Mouse (Mus musculus) retina, postnatal 7 days (tissue): Measurements from ENCODE around the gene Nlrc5.
"Not testable (repeated sequence)": the region's sequence is repeated elsewhere in the genome, so short reads cannot be mapped to it uniquely, and the experiment has no call there.

Experiments
- DNase-seq: peaks from one replicate; pipeline ENCODE4 v3.0.0-alpha.2; 2012; ENCODE audit warnings: low read depth, low spot score

Nlrc5 gene

DNA sequence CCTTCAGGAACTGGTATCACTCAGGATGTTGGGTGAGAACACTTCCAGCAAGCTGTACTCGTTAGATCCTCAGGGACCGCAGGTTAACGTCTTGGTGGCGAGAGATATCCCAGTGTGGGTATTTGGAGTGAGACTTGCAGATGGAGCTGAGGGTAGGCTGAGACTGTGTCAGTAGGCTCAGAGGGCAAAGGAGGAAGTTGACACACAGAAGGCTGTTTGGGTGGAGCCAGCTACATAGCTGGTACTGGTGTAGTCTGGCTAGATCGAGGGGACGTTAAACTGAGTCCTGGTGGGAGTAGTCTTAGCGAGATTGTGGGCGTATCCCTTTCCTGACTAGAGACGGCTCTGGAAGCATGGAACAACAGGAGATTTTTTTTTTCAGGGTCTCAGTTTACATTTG lies 16.1 kb upstream of the Nlrc5 start:
- DNase-seq, result no peak

DNA sequence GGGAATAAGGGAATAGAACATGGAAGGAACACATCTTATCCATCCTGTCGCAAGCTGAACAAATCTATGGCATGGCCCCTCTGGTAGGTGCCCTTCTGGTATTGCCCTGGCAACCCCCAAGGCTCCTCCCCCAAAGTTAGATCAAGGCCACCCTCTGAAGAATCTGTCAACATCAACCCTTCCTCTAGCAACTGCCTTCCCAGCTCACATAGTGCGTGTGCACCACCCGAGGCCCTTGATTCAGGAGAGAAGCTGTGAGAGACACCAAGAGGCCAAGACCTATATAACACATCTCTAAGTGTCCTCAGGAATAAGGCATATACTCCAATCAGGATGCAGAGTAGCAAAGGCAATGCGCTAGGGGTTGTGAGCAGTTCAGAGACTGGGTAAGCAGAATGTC lies 11.9 kb upstream of the Nlrc5 start:
- no peak for DNase-seq

DNA sequence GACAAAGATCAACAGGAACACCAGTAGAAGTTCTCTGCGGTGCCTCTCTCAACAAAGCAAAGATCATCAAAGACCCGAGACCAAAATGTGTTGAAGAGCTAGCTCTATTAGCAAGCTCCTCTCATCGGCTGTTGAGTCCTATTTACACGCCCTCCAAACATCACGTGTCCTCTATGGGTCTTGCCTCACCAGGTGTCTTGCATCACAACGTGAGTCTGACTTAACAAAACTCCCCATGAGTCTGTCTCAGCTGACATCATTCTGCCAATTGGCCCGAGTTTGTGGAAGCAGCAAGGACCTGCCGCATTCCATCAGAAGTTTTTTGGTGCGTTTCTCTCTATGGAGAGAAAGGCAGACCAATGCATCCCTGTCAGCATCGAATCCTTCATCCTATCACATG lies 6.2 kb upstream of the Nlrc5 start:
- DNase-seq, result no peak

DNA sequence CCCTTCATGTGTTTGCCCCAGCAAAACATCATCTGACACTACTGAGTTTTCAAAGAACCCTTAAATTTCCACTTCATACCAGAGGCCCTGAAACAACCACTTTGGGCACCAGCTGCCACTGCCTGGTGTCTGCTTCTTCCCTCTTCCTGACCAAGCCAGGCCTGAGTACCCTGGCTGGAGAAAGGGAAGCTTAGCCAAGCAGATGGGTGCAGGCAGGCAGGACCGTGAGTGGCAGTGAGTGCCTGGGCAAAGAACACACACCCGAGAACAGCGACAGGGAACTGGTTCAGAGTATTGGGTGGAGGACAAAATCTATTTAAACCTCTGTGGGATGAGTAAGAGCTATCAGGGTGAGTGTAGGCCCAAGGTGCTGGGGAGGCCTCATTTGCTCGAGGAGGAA lies 5.7 kb upstream of the Nlrc5 start:
- no peak for DNase-seq

DNA sequence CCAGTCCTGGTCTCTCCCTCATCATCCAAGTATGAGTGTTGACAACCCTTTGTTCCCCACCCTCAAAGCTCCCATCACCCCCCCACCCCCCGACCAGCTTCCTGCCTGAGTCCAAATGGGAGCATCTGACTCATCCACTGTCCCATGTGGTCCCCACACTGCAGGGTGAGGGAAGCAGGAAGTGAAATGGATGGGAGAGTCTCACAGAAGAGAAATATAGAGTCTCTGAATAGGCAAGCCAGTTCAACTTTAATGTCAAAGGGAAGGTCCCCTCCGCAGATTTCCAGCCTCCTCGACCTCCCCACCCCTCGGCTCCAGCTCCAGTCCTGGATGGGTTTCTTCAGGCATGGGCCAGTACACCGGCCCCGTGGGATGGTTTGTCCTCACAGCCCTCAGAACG lies 4.8 kb upstream of the Nlrc5 start:
- no peak for DNase-seq

DNA sequence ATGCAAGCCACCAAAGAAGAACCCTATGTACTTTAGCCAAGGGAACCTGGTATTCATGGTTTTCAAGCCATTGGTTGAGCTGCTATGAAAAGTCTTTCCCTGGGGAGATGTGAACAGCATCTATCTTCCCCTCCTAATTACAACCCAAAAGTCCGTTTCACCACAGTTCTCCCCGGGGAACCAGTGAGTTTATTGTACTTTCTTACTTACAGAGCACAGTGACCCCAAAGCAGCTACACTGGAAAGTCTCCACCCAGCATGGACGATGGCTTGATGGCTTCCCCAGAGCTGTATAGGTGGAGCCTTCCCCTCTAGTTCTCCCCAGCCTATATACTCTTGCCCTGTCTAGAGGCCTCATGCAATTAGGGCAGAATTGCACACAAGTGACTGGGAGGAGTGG lies 1.9 kb upstream of the Nlrc5 start:
- no peak for DNase-seq

DNA sequence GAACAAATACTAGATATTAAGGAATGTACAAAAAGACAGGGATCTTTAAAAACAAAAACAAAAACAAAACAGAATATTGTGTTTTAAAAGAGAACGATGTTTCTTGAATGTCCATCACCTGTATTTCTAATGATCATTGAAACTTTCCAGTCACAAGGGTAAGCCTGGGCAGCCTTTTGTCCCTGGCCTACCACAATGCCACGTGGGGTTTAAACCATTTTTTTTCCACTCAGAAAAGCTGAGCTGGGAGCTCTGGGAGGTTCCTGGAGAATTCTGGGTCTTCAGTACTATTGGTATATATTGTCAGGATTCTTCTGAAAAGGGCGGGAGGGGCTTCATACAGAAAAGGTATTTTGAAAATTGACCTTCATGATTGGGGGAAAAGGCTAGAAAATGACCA lies 802 bp downstream of the Nlrc5 start:
- no peak for DNase-seq

DNA sequence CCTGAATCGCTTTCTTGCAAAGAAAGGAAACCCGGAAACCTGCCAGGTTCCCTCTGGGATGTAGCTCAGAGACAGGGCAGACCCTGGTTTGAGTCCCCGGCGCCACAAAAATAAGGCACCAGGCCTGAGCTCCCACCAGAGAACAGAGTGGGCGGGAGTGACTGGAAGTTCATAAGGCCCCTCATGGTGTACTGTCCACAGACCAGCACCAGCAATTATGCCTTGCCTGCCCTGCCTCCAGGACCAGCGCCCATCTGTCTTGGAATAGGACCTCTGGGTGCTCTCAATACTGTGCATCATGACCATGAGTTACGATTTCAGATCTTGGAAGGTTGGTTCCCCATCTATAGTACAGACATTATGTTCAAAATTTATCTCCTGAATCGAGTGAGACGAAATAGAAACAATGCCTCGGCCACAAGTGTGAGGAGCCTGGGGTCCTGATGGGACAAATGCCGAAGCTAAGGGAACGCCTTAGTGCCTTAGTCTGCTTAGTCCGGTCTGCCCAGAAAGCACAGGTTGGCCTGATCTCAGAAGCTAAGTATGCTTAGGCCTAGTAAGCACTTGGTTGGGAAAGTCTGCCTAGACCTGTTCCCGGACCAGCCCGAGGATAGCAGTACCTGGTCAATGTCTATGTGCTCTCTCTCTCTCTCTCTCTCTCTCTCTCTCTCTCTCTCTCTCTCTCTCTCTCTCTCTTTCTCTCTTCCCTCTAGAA lies 1.4 kb downstream of the Nlrc5 start:
- no peak for DNase-seq

DNA sequence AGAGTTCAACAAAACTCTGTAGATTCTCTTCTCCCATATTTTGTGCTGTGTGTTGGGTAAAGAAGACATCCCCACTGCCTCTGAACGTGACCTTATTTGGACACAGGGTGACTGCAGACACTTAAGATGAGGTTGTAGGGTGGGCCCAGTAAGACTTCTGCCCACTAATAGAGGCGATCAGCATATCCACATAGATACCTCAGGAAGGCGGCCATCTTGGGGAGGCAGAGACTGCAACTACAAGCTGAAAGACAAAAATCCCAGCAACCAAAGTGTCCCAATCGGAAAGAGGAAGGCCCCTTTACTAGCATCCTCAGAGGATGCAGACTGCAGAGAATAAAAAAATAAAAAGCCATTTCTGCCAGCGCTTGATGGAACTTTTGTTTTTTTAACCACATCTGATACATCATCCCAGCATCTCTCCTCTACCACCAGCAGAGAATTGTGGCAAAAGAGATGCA lies 2.0 kb downstream of the Nlrc5 start:
- no peak for DNase-seq

DNA sequence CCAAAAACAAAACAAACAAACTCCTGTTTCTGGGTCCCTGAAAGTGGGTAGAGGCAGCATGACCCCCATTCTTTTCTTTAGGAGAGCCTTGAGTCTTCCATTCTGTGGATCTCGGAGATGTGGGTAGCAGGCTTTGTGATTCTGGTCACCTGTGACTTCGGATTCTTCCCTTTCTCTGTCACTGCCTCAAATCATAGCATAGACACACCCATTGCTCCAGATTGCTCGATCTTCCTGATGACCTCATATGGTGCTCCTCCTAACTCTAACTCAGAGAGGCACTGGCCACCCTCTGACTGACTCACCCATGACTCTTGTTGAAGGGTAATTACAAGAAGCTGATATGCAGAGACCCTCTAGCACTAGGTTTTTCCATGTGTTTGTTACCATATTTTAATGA lies 2.7 kb downstream of the Nlrc5 start:
- DNase-seq, result no peak

DNA sequence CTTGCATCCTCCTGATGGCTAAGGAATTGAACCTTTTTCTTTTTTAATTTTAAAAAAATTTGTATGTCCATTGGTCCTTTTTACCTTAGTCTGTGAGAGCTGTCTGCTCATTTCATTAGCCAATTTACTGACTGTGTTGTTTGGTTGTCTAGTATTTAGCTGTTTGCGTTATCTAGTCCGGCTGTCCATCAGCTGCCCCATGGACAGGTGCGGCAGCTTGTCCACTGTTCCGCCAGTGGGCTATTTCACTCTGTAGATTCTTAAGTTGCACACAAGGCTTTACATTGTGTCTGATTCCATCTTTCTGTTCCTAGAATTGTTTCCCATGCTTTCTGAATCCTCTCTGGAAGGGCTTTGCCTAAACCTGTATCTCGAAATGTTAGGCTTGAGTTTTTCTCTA lies 4.5 kb downstream of the Nlrc5 start:
- DNase-seq, result no peak

DNA sequence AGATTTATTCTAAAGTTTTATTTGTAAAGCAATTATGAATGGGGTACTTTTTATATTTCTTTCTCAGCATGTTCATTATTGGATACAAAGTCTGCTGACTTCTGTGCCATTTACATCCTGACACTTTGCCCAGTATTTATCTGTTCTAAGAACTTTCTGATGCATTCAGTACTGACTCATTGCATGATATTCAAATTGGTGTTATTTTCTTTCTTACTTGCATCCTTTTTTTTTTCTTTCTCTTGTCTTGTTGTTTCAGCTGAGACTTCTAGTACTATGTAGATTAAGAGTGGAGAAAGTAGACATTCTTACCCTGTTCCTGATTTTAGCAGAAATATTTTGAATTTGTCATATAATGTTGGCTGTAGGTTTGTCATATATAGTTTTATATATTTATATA lies 5.5 kb downstream of the Nlrc5 start:
- no peak for DNase-seq

DNA sequence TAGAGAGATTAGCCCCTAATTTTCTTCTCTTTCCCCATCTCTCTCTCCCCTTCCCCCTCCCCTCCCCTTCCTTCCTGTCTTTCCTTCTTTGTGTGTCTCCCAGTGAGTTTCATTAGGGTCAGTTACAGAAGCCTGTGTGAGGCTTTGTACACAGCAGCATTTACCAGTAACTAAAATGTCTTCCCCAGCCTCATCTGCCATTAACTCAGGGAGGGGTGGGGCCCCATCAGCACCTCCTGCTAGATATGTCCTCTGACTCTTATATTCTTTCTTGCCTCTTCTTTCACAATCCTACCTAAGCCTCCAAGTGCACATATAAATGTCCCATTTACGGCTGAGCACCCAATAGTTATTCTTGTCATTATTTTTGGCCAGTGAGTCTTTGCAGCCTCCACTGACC lies 6.2 kb downstream of the Nlrc5 start:
- DNase-seq, result no peak

DNA sequence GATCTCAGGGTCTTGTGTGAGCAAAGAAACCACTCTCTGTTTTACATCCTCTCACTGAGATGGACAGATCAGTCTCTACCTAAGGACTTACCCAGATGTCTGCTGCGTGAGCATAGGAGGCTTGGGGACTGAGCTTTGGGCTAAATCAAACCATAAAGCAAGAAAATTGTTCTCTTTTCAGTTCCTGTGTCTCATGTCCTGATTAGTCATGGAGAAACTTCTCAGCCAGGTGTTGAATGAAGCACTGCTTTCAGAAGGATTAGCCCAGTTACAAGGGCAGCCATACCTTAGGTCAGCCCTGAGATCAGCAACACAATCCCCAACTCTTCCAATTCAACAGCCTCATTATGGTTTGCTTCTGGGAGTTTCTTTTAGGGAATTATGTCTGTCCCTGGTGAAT lies 7.5 kb downstream of the Nlrc5 start:
- DNase-seq, result no peak

DNA sequence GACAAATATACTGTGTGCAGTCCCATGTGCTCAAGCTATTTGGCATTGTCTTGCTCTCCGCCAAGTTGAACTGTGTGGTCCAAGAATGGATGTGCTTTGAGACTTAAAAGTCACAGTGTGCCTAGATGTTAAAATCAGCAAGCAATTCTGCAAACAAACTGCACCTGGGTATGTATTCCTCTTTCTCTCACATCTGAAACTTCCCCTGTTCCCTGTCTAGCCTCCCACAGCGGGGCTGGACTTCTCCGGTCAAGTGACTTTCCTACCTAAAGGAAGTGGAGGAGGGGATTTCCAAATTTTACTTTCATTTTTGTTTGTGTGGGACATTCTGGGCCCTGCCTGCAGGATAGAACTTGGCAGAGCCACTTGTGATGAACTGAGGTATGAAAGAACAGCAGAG lies 9.0 kb downstream of the Nlrc5 start:
- DNase-seq, result no peak

DNA sequence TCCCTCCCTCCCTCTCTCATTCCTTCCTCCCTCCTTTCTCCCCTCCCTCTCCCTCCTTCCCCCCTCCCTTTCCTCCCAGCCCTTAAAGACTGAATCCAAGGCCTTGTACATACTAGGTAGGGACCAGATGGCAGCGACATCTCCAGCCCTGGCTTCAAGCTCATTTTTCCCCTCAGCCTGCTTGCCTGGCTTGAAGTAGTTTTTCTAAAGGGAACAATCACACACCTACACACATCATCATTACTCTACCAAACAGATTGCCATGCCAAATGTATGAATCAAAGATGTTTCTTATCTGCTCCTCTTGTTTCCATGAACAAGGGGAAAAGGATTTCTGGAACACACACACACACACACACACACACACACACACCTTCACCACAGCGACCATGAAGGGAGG lies 10.3 kb downstream of the Nlrc5 start:
- DNase-seq, result no peak

DNA sequence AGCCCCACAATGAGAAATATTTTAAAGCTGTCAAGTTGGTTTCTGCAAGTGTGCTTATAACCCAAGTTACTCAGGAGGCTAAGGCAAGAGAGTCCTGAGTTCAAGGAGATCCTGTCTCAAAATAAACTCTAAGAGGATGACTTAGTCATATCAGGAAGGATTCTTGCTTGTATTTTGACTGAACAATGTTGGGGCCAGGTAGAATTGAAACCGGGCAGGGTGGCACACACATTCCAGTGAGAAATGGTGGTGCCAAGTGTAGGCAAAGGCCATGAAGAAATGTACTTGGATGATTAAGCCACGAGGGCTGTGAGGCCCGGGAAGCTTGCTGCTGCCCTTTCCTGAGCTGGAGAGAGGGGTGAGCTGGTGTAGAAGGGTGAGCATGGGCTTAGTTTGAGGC lies 13.0 kb downstream of the Nlrc5 start:
- DNase-seq, result no peak

DNA sequence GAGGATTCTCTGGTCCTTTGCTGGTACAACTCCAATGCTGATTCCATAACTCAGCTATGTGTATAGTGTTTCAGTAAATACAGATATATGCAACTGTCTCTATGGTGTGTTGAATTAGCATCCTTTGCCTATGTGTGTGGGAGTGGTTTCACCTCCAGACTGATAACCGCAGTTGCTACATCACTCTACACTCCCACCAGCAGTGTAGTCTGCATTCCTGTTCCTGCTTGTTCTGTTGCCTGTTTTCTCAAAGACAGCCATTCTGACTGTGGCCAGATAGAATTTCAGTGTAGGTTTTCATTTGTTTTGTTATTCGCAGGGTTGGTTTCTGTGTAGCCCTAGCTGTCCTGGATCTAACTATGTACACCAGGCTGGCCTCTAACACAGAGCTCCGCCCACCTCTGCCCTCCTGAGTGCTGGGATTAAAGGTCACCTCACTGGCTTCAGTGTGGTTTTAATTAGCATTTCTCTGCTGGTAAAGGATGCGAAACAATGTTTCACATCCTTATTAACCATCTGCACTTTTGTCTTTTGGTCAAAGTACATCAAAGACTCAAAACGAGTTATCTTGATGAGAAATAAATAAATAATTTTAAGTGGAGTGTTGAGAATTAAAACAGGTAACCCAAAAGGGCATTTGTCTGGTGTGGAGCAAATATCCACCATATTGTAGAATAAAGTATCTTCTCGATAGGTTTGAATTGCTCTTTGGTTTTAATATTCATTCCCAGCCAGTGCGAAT lies 13.6 kb downstream of the Nlrc5 start:
- DNase-seq, result no peak

DNA sequence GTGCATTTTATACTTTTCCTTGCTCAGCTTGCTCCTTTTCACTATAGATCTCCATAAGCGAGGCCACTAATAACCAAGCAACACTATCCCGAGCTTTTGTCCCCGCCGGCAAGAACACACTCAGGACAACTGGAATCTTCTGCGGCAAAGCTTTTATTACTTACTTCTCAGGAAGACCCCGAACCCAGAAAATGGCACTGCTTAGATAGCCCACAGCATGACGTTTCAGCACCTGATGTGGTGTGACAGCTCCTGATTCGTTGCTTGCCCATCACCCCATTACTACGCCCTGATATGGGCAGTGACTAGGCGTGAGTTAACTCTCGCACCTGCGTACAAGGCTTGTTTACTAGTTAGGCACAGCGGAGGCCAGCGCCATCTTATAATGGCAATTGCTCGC lies 18.8 kb downstream of the Nlrc5 start:
- not testable (repeated sequence) for DNase-seq

DNA sequence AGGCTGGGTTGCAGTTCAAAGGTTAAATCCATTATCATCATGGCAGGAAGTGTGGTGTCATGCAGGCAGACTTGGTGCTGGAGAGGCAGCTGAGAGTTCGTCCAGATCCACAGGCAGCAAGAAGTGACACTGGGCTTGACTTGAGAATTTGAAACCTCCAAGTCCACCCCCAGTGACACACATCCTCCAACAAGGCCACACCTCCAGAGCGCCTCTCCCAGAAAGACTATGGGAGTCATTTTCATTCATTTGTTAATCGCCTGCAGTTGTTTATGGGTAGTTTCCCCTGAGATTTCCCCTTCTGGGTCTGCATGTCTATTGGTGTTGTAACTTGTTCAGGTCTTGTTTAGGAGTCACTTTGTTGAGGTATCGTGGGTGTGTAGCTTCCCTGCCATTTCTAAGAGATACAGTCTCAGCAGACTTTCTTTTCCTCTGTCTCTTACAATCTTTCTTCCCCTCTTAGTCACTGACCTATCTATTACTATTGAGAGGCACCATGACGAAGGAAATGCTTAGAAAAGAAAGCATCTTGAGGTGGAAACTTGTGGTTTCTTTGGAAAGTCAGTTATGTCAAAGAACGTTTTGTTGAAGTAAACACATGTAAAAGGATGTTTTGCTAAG lies 19.8 kb downstream of the Nlrc5 start:
- no peak for DNase-seq

DNA sequence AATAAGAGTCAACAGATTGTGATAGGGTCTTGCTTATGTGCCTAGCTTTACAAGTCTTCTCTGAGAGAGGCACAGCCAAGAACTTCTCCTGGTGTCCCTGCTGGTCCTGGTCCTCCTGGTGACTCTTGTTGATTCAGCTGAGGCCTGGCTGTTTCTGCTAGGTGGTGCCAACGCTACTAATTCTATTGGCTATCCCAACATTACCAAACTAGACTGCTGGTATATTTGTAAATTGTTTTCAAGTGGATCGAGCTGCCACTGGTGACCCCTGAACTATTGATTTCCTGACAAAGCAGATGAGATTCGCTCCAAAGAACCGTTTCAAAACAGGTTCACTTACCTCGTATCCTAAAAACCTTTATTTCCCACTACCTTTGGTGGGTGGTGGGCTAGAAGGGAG lies 20.7 kb downstream of the Nlrc5 start:
- DNase-seq, result no peak

DNA sequence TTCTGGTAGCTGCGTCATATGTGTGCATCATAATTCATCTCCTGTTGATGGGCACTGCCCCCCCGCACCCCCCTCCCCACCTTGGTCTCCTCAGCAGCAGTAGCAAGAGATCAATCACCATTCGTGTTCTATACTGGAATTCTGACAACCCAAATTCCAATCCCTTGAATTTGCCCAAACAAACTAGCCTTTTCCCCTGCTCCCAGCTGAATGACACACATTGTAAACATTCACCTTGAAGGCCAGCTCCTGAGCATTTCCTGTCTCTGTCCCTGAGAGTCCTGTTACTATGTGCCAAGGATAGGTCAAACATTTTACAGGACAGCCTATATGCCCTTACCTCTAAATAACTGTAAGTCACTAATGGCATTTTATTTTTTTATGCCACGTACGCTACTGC lies 21.9 kb downstream of the Nlrc5 start:
- no peak for DNase-seq

DNA sequence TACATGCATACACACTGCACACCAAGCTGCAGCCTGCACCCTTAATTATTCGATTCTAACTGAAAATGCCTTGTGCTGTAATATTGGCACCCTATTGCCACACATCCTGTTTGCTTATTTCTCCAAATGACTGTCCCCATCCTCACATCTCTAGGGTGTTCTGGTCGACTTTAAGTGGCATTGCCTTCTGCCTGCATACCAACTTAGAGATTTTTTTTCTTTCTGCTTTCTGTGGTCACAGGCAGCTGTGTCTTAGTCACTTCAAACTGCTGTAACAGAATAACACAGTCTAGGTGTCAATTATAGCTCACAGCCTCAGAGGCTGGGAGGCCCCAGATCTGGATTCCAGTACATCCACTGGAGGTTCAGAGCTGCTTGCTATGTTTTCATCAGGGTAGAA lies 24.4 kb downstream of the Nlrc5 start:
- DNase-seq, result no peak
